Mouse (Mus musculus): ENCODE results near the gene Klb. TPM values are rescaled to one million over a fixed set of nuclear protein-coding genes. Genes with fewer than 3 reads are reported as not detected.

Gene Klb
- total RNA-seq, 2 experiments from 2014 or later = 0.45 to 0.79 TPM

DNA sequence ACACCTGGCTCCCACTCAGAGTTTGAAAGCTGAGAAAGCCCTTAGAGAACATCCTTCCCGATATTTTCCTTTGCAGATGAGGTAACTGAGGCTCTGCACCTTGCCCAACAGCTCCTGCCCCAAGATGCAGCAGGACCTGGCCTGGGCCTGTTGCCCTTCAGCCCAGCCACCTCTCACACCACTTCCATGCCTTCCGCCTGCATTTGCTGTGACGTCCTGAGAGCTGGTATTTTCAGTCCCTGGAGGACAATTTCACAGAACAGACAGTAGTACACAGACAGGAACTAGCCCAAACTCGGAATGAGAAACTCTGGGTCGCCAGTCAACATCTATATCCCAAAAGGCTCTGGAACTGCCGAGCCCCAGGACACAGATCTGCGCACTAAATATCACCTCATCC, 26.6 kb downstream of the Klb start:
- no peak for DNase-seq

DNA sequence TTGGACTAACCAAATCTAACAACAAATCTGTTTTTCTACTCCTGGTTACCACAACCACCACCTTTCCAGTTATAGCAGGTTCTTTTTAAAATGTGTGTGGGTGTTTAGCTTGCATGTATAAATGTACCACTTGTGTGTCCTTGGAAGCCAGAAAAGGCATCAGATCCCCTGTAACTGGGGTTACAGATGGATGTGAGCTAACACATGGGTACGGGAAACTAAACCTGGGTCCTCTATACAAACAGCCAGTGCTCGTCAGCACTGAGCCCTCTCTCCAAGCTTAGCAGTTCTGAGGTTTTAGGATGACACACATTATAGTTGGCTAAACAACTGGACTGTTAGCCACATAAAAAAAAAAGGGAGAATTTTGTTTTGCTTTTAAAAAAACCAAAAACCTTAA, 37.6 kb downstream of the Klb start:
- DNase-seq = no peak

DNA sequence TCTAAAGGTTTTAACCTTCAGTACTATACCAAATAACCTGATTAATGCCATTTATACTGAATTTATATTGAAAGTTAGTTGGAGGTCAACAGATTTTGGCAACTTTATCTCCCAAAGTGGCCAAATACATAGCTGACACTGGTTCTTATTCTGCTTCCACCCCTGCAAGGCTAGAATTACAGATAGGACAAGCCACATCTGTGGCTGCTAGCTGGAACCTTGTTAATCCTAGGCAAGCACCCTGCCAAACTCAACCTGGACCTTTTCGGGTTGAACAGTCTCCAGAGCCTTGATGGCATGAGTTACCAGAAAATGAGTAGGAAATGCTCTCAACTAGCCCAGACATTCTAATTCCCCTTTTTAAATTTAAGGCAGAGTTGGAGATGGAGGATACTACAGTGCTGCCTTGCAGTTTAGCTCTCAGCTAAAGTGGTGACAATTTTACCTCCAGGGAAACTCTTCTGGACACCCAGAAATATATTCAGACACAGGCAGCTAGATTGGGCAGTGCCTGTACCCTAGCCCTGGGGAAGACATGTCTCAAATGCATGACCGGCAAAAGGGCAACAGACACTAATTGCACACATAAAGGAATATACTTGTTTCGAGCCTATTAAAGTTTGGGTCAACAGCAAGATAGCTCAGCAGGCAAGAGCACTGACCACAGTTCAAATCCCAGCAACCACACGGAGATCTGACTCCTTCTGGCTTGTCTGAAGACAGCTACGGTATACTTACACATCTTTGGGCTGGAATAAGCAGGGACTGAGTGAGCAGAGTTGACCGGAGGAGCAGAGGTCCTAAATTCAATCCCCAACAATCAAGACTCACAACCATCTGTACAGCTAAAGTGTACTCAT, 39.1 kb downstream of the Klb start:
- no peak for DNase-seq

DNA sequence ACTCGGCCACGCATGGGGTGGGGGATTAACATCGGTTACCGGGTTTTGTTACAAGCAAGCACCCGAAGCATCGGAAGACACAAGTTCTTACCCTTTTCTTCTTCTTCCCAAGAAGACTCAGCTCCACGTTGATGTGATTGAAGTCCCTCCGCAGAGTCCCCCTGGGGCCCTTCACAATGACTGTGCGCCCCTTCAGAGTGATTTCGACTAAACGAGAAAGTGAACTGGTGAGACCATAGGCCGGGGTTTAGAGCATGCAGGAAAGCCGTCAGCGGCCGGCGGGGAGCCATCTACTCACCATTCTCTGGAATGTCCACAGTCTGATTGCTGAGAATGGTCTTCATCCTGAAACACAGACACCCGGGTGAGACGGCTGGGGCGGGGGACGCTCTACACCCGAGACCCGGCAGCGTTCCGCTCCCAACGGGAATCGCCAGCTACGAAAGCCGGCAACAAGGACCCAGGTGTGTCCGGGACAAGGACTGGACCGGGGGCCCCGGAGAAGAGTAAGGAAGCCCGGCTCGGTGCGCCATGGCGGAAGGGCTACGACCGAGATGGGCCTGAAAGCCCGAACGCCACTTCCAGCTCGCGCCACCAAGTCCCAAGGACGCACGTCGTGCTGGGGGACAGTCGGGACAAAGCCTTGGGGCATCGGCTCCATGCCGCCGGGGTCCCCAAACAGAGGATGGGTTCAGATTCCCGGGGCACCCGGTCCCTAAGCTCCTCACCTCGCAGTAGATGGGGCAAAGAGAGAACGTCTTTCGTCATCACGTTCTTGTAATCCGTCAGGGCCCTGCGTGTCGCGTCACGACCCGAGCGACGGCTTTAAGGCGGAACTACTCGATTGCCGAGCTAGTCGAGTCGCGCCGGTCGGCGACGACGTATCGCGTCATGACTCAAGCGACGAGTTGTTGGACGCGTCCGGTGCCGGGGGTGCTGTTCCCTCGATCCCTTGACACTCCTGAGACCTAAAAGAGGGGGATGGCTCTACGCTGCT, 42.8 kb downstream of the Klb start, which contains the start of the genes Rpl9 and Lias:
Gene Rpl9 (minus strand): TSS at position 797 of the 997 bp plus-strand sequence.
Gene Lias (plus strand): TSS at position 850 of the 997 bp plus-strand sequence.
- peak; percentile 99 for DNase-seq

DNA sequence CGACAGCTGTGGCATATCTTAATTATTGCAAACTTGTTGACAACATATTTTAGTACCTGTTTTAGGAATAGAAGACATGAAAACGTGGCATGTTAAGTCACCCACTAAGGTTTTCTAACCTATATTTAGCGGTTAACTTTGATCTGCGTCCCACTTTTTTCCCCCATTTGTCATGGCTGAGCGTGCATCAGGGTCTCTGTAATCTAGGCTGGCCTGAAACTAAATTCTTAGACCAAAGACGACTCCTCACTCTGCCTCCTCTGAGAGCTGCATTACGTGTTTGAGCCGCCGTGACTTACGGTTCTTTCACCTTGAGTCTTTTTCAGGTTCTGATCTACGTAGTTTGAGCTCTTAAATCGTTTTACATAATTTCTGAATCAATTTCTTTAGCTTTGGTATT, 43.6 kb downstream of the Klb start:
- no peak for DNase-seq

DNA sequence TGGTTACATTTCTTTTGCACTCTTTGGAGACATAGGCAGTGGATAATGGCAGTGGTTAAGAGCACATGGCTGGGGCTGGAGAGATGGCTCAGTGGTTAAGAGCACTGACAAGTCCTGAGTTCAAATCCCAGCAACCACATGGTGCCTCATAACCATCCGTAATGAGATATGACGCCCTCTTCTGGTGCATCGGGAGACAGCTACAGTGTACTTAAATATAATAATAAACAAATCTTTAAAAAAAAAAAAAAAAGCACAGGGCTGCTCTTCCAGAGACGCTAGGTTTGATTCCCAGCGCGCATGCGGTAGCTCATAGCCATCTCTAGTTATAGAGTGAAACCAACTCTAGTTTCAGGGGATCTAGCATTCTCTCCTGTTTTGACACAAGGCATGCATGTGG, 46.3 kb downstream of the Klb start:
- DNase-seq = no peak

DNA sequence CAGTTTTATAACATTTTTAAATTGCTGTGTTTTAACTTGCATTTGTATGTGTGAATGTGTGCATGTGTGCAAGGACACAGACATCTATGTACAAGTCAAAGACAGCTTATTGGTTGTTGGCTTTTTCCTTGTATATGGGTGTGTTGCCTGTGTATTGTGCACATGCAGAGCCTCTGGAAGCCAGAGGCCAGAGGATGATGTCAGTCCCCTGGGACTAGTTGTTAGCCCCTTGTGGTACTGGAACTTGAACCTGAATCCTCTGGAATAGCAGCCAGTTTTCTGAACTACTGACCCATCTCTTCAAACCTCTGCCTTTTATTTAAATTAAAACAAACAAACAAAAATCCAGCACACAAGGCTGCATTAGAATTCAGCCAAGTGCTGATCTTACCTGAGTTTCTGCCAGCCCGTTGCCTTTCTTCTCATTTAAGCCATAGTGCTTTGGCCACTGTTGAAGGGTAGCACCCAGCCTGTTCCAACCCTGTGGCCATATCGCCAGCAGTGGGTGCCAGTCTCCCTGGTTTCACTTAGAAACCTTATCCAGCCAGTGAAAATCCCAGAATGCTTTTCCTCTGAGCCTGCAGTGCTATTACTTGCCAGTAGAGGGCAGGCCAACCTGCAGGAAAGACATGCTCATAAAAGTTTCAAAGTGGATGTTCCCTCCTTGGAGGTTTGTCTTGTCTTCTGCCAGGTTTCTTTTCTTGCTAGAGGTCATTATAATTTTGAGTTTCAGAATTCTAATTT, 53.3 kb downstream of the Klb start:
- peak; percentile 78 for DNase-seq

DNA sequence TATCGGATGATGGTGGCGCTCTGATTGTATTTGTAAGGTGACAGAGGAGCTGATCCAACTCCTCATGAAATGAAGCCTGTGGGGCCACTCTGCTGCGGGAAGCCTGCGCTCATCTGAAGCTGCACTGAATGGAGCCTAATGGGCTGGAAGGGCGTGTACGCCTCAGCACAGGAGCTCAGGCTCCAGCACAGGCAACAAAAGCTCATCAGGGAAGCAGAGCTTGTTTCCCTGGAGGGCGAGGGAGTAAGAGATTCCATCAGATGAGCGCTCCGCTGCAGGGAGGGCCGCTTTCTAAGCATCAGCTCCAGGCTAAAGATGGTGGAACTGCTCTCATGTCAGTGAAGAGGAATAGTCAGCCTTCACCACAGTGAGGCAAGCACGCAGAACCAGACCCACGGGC, 59.9 kb downstream of the Klb start:
- DNase-seq = no peak

DNA sequence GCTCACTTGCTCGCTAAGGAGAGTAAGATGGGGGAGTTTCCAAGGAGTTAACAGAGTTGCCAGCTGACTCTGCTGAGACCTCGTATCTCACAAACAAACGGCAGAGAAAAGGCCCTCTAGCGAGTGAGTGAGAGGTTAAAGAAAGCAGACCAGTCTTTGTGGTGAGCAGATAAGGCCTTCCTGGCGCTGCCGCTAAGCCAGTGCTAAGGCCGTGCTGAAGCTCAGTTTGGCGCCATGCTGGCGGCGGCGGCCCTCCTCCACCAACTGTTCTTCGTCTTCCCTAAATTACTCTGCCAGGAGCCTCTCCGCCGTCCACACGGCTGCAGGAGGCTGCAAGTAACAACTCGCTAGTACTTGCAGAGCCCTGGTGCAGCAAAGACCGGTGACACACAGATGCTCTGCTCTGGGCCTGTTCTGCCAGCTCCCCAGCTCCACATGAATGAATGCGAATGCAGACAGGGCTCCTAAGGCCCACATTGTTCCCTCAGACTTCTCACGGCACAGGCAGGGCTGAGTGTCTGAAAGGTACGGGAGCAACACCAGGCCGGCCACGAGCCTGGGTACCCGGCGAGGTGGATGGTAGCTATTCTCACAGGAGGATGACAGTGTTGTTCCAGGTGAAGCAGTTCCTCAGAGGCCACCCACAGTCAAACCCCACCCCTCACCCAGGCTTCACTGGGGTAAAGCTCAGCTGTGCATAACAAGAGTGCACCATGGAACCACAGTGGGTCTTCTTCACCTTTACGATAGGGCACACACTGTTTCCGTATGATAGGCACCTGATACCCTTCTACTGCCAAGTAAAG, 67.7 kb downstream of the Klb start:
- no peak for DNase-seq

DNA sequence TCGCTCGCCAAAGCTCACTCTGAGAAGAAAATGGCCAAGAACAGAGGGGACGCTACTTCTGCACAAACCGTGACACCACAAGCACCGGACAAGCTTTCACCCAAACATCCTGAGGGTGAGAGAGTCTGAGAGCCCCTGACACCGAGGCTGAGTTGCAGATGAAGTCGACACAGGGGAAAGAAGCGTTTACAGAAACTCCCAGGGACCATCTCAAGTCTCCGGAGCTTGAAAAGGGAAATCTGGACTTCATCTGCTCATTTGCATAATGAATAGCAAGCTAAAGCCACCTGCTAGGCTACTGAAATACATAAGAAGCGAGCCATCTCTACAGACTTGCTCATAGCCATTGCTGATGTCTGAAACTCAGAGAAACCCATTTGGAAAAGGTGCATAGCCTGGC, 71.0 kb downstream of the Klb start:
- no peak for DNase-seq

DNA sequence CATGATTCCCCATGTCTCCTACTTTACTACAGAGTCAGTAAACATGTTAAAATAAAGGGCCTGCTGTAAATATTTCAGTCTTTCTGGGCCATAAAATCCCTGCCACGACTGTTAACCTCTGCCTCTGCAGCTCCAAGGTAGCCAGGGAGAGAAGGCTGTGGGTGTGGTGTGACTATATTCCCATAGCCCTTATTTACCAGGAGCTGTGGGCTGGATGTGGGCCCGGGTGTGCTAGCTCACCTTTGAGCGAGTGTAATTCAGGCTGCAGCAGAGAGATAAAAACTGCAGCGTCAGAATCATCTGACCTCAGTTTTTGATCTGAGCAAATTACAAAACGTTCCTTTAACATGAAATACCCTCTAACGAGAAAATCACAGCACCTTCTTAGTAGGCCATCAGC, 72.7 kb downstream of the Klb start:
- no peak for DNase-seq

DNA sequence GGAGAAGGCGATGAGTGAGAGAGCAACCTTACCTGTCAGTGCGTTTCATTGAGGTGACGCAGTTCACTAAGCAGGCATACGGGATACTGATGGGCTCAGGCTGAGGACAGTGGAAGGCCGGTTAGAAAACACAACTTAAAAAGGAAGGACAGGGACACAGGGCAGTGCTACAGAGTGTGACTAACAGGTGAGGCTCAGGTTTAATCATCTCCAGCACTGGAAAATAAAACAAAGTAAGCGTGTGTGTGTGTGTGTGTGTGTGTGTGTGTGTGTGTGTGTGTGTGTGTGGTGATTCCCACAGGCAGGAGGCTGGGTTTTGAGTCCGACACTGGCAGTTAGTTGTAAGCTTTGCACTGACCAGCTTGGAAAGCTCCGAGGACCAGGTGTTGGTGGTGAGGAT, 74.7 kb downstream of the Klb start:
- no peak for DNase-seq

DNA sequence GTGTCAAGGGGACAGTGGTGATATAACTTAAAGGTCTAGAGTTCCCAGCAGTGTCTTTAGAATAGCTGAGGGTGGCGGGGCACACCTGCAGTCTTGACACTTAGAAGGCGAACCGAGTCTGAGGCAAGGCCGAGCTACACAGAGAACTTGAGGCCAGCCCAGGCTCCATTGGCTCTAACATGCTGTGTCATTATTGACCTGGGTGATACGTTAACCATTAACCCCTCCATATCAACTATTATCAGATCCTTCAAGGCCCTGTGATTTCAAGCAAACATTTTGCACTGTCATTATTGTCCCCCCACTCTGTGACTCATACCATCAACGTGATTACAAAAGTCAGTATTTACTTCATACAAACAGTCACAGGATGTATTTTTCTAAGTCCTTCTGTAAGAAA, 76.1 kb downstream of the Klb start:
- no peak for DNase-seq

DNA sequence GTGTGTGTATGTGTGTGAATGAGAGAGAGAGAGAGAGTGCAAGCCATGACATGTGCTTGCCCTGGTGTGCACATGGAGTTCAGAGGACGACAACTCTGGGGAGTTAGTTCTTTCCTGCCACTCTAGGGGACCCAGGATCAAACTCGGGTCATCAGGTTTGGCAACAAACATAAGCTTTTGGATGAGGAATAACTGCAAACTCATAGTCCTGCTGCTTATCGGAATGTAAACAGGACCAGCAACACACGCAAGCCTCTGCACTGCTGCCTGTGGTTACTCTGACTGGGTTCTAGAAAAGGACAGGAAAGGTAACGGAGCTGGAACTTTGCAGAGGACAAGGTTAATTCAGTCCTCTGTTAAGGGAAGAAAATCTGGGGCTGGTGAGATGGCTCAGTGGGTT, 77.1 kb downstream of the Klb start:
- DNase-seq = no peak

DNA sequence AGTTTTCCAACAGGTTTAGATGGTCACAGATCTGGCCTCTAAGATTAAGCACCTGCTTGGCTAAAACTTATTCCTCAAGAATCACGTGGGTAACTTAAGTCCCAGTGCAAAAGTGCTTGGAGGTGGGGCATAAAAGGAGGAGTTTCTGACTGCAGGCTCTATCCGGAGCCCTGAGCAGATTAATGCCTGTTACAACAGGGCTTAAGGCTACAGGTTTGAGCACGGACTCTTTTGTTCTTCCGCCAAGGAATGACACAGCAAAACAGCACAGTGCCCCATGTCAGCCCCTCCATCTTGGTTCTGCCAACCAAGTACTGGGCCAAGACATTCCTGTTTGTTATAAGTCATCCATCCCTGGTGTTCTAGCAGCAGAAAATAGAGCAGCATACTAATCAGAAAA, 80.2 kb downstream of the Klb start:
- DNase-seq = no peak

DNA sequence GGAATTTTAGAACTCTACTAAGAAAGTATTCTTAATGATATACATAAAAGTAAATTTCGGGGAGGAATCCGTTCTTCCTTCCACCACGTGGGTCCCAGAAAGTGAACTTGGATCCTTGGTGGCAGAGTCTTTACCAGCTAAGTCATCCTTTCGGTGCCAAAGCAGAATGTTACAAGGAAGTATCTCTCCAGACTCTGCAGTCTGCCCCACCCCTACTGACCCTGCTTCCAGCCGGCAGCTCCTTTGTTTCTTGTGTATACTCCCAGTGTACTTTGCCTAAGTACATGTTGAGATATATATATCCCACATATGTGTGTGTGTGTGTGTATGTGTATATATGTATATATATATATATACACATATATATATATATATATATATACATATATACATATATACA, 81.3 kb downstream of the Klb start:
- no peak for DNase-seq

Other genes with a start within 250 kb of the Klb start
- 10 to 100 TPM; 12.1 to 15.1 TPM for gene Klhl5, start 240.8 kb upstream of the Klb start, total RNA-seq (2021)
- gene Wdr19, start 148.6 kb upstream of the Klb start, total RNA-seq (2021) = 1 to 10 TPM; 2.3 to 3.1 TPM
- gene Rfc1, start 12.6 kb upstream of the Klb start, total RNA-seq (2021) = 10 to 100 TPM; 21.5 to 26.1 TPM
- gene Rpl9, start 43.1 kb downstream of the Klb start, total RNA-seq (2021) = 100 to 1,000 TPM; 830 to 872 TPM
- gene Lias, start 43.2 kb downstream of the Klb start, total RNA-seq (2021) = 10 to 100 TPM; 47.6 to 52.4 TPM
- 10 to 100 TPM; 20.7 to 24.6 TPM for gene Ugdh, start 87.6 kb downstream of the Klb start, total RNA-seq (2021)
- 1 to 10 TPM; 1.3 to 3.7 TPM for gene Gm43552, start 144.5 kb downstream of the Klb start, total RNA-seq (2021)
- 10 to 100 TPM; 45.5 to 49.0 TPM for gene Smim14, start 188.9 kb downstream of the Klb start, total RNA-seq (2021)
- gene Ube2k, start 188.9 kb downstream of the Klb start, total RNA-seq (2021) = 10 to 100 TPM; 76.8 to 81.2 TPM

Data from gastrocnemius, postnatal 10 days (tissue).